In genomic region chr12:37769844-37770243, GRCm38 (mm10) we compare ENCODE assay signal across 16 mouse cellular contexts. TPM values are rescaled to one million over a fixed set of nuclear protein-coding genes. Genes with fewer than 3 reads are reported as not detected.
A peak's percentile ranks its signal among the peaks of the same experiment; 100 is the strongest.
DNase-seq lines count a peak whose midpoint lies in the region; ATAC-seq lines count a peak whose summit lies in the region.
"Had no signal": no experiment of that assay in that cellular context is flagged by ENCODE, and none has a peak within 500 bp of the region (broad histone marks: within the 10 kb centered on the region; RNA-seq: fewer than 3 reads in every experiment).

No protein-coding gene starts in this region.

- no peaks in the 10 kb centered on the region for H3K27me3 ChIP-seq in hindbrain, embryonic 12.5 days
- H3K27me3 ChIP-seq: limb, embryonic 12.5 days had no signal

- H3K36me3 ChIP-seq in hindbrain, embryonic 12.5 days: no peaks in the 10 kb centered on the region
- H3K36me3 ChIP-seq: limb, embryonic 12.5 days had no signal

- H3K9me3 ChIP-seq in hindbrain, embryonic 12.5 days (replicated peaks): no peaks in the 10 kb centered on the region
- H3K9me3 ChIP-seq: limb, embryonic 12.5 days had no signal

- no peak overlapping the region for H3K9ac ChIP-seq in hindbrain, embryonic 12.5 days
- H3K9ac ChIP-seq: limb, embryonic 12.5 days had no signal

- ATAC-seq in hindbrain, embryonic 12.5 days (ENCODE audit: low FRiP score): no peak
- ATAC-seq: hindbrain, embryonic 16.5 days had no signal

- H3K4me3 ChIP-seq in hindbrain, embryonic 12.5 days: no peak overlapping the region
- H3K4me3 ChIP-seq: erythroblast, embryonic 14.5 days; limb, embryonic 12.5 days had no signal

- DNase-seq in adrenal gland, postnatal 10 days: peak; percentile 9
- DNase-seq in adrenal gland, adult 18-20 months (ENCODE audit: low spot score in 2 of 2): no peak
- DNase-seq in adrenal gland, postnatal 36 days: peak; percentile 24 to 31
- DNase-seq in layer of hippocampus, adult 8-10 months (ENCODE audit: low spot score in 2 of 2): peak; percentile 67 to 69
- DNase-seq in right cerebral cortex, adult 2 months (ENCODE audit: low spot score in 2 of 2): peak; percentile 82 to 83
- no peak for DNase-seq in embryo, embryonic 9.5 days (ENCODE audit: extremely low spot score)
- no peak for DNase-seq in ovary, postnatal 36 days (ENCODE audit: low spot score)
- DNase-seq: cerebellum, adult 18-20 months; gastrocnemius, postnatal 25 days; thymus, postnatal 25 days had no signal

- 0 out of 2 replicates have a peak, but pooled peaks cover 6% of the 10 kb centered on the region for H3K4me1 ChIP-seq in hindbrain, embryonic 12.5 days
- H3K4me1 ChIP-seq: limb, embryonic 12.5 days had no signal

- H3K4me2 ChIP-seq in hindbrain, embryonic 12.5 days (replicated peaks): no peak overlapping the region
- H3K4me2 ChIP-seq: limb, embryonic 12.5 days had no signal

- no peak overlapping the region for H3K27ac ChIP-seq in hindbrain, embryonic 12.5 days
- H3K27ac ChIP-seq: limb, embryonic 12.5 days had no signal

- WGBS in hindbrain, embryonic 12.5 days: 81% methylated on average over 1 of the region's 1 CpGs

RNA-seq across cellular contexts. Expression of gene Dgkb, which starts 47.7 kb away (rescaled TPM):
- total RNA-seq in adrenal gland, postnatal 10 days (2021): 1 to 10 TPM; 5.2 to 5.4 TPM
- total RNA-seq in adrenal gland, adult 18-20 months (2021): 1 to 10 TPM; 4.6 to 5.6 TPM
- 1 to 10 TPM; 3.7 to 4.4 TPM for total RNA-seq in adrenal gland, postnatal 36 days (2021)
- 100 to 1,000 TPM; 139 to 177 (median 153) TPM for total RNA-seq in layer of hippocampus, adult 8-10 months (2022)
- 1.4 TPM in 2 replicates for polyA plus RNA-seq in hindbrain, embryonic 12.5 days (2016; fragmentation: Nextera tagmentation; extraction: Ambion mirVana)
- total RNA-seq: megakaryocyte progenitor cell, adult 5-6 weeks; MEL had no signal
- polyA plus RNA-seq: erythroblast, embryonic 14.5 days had no signal

Comparison
In these comparisons a context has a peak if more than half of its experiments do, and no peak if none do; other contexts are left out.
1. DNase-seq: peak in adrenal gland, postnatal 10 days (single experiment), adrenal gland, postnatal 36 days (2 of 2), layer of hippocampus, adult 8-10 months (2 of 2) and right cerebral cortex, adult 2 months (2 of 2); none in adrenal gland, adult 18-20 months (0 of 2), embryo, embryonic 9.5 days (single experiment) and ovary, postnatal 36 days (single experiment).
2. RNA of gene Dgkb, which starts 47.7 kb away (total RNA-seq): 139 to 177 TPM in layer of hippocampus, adult 8-10 months; 4.6 to 5.6 TPM in adrenal gland, adult 18-20 months, 5.2 to 5.4 TPM in adrenal gland, postnatal 10 days and 3.7 to 4.4 TPM in adrenal gland, postnatal 36 days; every median in the first group is over 10 times any median in the second.